Mouse (Mus musculus): ENCODE results near the gene Vmn1r77. TPM values are rescaled to one million over a fixed set of nuclear protein-coding genes. Genes with fewer than 3 reads are reported as not detected.
A peak's percentile ranks its signal among the peaks of the same experiment; 100 is the strongest.
"Not testable (repeated sequence)": the region's sequence is repeated elsewhere in the genome, so short reads cannot be mapped to it uniquely, and the experiment has no call there.

The Vmn1r77 gene
- polyA plus RNA-seq (2015; fragmentation: Nextera tagmentation; extraction: Ambion mirVana): not detected in 2 replicates

GRCm38 (mm10) chr7:12036452-12036851 lies at the start of gene Vmn1r77:
Vmn1r77 (plus strand) TSS chr7:12036752.
- H3K9ac ChIP-seq (replicated peaks; ENCODE audit: low read length); H3K27ac ChIP-seq (ENCODE audit: low read length); H3K27me3 ChIP-seq (ENCODE audit: insufficient read depth, low read length); H3K4me3 ChIP-seq (ENCODE audit: low read length); H3K4me1 ChIP-seq (ENCODE audit: insufficient read depth, low read length); H3K4me2 ChIP-seq (replicated peaks; ENCODE audit: low read depth, low read length); ATAC-seq (ENCODE audit: low FRiP score, low TSS enrichment); H3K9me3 ChIP-seq (ENCODE audit: low read length); H3K36me3 ChIP-seq (ENCODE audit: insufficient read depth, low read length): not testable (repeated sequence)

GRCm38 (mm10) chr7:12011491-12011890 lies 25.1 kb upstream of the Vmn1r77 start:
- not testable (repeated sequence) for H3K4me3 ChIP-seq (ENCODE audit: low read length); H3K36me3 ChIP-seq (ENCODE audit: insufficient read depth, low read length); H3K9ac ChIP-seq (replicated peaks; ENCODE audit: low read length); ATAC-seq (ENCODE audit: low FRiP score, low TSS enrichment); H3K4me1 ChIP-seq (ENCODE audit: insufficient read depth, low read length); H3K4me2 ChIP-seq (replicated peaks; ENCODE audit: low read depth, low read length); H3K27ac ChIP-seq (ENCODE audit: low read length); H3K27me3 ChIP-seq (ENCODE audit: insufficient read depth, low read length)
- WGBS: 94% methylated on average over 5 of the region's 5 CpGs
- peaks cover 56% of the 10 kb centered on the region for H3K9me3 ChIP-seq (ENCODE audit: low read length)

- ATAC-seq (ENCODE audit: low FRiP score, low TSS enrichment): 0 out of 2 replicates have a peak, but pooled peaks have one; percentile 50
- not testable (repeated sequence) for H3K36me3 ChIP-seq (ENCODE audit: insufficient read depth, low read length); H3K27me3 ChIP-seq (ENCODE audit: insufficient read depth, low read length); H3K27ac ChIP-seq (ENCODE audit: low read length); H3K4me1 ChIP-seq (ENCODE audit: insufficient read depth, low read length); H3K9ac ChIP-seq (replicated peaks; ENCODE audit: low read length); H3K4me3 ChIP-seq (ENCODE audit: low read length); H3K4me2 ChIP-seq (replicated peaks; ENCODE audit: low read depth, low read length)
- peaks cover 65% of the 10 kb centered on the region for H3K9me3 ChIP-seq (ENCODE audit: low read length)
- WGBS: 89% methylated on average over 3 of the region's 3 CpGs
Measured at GRCm38 (mm10) chr7:12012392-12012791, 24.2 kb upstream of the Vmn1r77 start.

GRCm38 (mm10) chr7:12013106-12013505 lies 23.4 kb upstream of the Vmn1r77 start:
- Histone ChIP-seq H3K4me3 (ENCODE audit: low read length) (no peak overlapping the region), H3K9ac (replicated peaks; ENCODE audit: low read length) (no peak overlapping the region), H3K4me1 (ENCODE audit: insufficient read depth, low read length) (no peaks in the 10 kb centered on the region), H3K9me3 (ENCODE audit: low read length) (peaks cover 71% of the 10 kb centered on the region), H3K4me2 (replicated peaks; ENCODE audit: low read depth, low read length) (no peak overlapping the region), H3K27ac (ENCODE audit: low read length) (no peak overlapping the region), H3K36me3 (ENCODE audit: insufficient read depth, low read length) (no peaks in the 10 kb centered on the region; the same call in 1 of the 2 replicates), H3K27me3 (ENCODE audit: insufficient read depth, low read length) (no peaks in the 10 kb centered on the region)
- ATAC-seq (ENCODE audit: low FRiP score, low TSS enrichment): no peak
- 75% methylated on average over 4 of the region's 4 CpGs for WGBS

GRCm38 (mm10) chr7:12017829-12018228 lies 18.7 kb upstream of the Vmn1r77 start:
- not testable (repeated sequence) for H3K27me3 ChIP-seq (ENCODE audit: insufficient read depth, low read length); H3K27ac ChIP-seq (ENCODE audit: low read length); H3K36me3 ChIP-seq (ENCODE audit: insufficient read depth, low read length); ATAC-seq (ENCODE audit: low FRiP score, low TSS enrichment); H3K4me3 ChIP-seq (ENCODE audit: low read length); H3K4me2 ChIP-seq (replicated peaks; ENCODE audit: low read depth, low read length); H3K4me1 ChIP-seq (ENCODE audit: insufficient read depth, low read length); H3K9ac ChIP-seq (replicated peaks; ENCODE audit: low read length)
- H3K9me3 ChIP-seq (ENCODE audit: low read length): peaks cover 54% of the 10 kb centered on the region
- 95% methylated on average over 2 of the region's 2 CpGs for WGBS

GRCm38 (mm10) chr7:12040664-12041063 lies 4.1 kb downstream of the Vmn1r77 start:
- Histone ChIP-seq H3K4me1 (ENCODE audit: insufficient read depth, low read length) (no peaks in the 10 kb centered on the region), H3K9me3 (ENCODE audit: low read length) (peaks cover 8% of the 10 kb centered on the region), H3K27me3 (ENCODE audit: insufficient read depth, low read length) (no peaks in the 10 kb centered on the region), H3K9ac (replicated peaks; ENCODE audit: low read length) (no peak overlapping the region), H3K4me3 (ENCODE audit: low read length) (no peak overlapping the region), H3K27ac (ENCODE audit: low read length) (no peak overlapping the region), H3K36me3 (ENCODE audit: insufficient read depth, low read length) (no peaks in the 10 kb centered on the region), H3K4me2 (replicated peaks; ENCODE audit: low read depth, low read length) (no peak overlapping the region)
- ATAC-seq (ENCODE audit: low FRiP score, low TSS enrichment): no peak
- WGBS: 65% methylated on average over 2 of the region's 2 CpGs

Other genes with a start within 250 kb of the Vmn1r77 start
- not detected in 2 replicates for gene Vmn1r74, start 202.8 kb upstream of the Vmn1r77 start, polyA plus RNA-seq (2015; fragmentation: Nextera tagmentation; extraction: Ambion mirVana)
- gene Vmn1r75, start 162.1 kb upstream of the Vmn1r77 start, polyA plus RNA-seq (2015; fragmentation: Nextera tagmentation; extraction: Ambion mirVana): not detected in 2 replicates
- gene Vmn1r76, start 98.5 kb upstream of the Vmn1r77 start, polyA plus RNA-seq (2015; fragmentation: Nextera tagmentation; extraction: Ambion mirVana): not detected in 2 replicates
- not detected in 2 replicates for gene Vmn1r78, start 113.5 kb downstream of the Vmn1r77 start, polyA plus RNA-seq (2015; fragmentation: Nextera tagmentation; extraction: Ambion mirVana)
- not detected in 2 replicates for gene Vmn1r79, start 134.5 kb downstream of the Vmn1r77 start, polyA plus RNA-seq (2015; fragmentation: Nextera tagmentation; extraction: Ambion mirVana)
- not detected in 2 replicates for gene Vmn1r80, start 152.5 kb downstream of the Vmn1r77 start, polyA plus RNA-seq (2015; fragmentation: Nextera tagmentation; extraction: Ambion mirVana)
- not detected in 2 replicates for gene Vmn1r81, start 231.5 kb downstream of the Vmn1r77 start, polyA plus RNA-seq (2015; fragmentation: Nextera tagmentation; extraction: Ambion mirVana)